ENCODE assay signal across 28 mouse cellular contexts in genomic region chr5:120074101-120074500, GRCm38 (mm10). TPM values are rescaled to one million over a fixed set of nuclear protein-coding genes. Genes with fewer than 3 reads are reported as not detected.
DNase-seq lines count a peak whose midpoint lies in the region; ATAC-seq and TF ChIP-seq lines count a peak whose summit lies in the region.
"Had no signal": no experiment of that assay in that cellular context is flagged by ENCODE, and none has a peak within 500 bp of the region (broad histone marks: within the 10 kb centered on the region; RNA-seq: fewer than 3 reads in every experiment).

No protein-coding gene starts in this region.

- no peaks in the 10 kb centered on the region; the same call in 1 of the 2 replicates for H3K4me1 ChIP-seq in lung, embryonic 14.5 days (ENCODE audit: insufficient read depth)
- no peaks in the 10 kb centered on the region for H3K4me1 ChIP-seq in neural tube, embryonic 15.5 days
- H3K4me1 ChIP-seq: intestine, embryonic 15.5 days; limb, embryonic 12.5 days; liver, embryonic 15.5 days; megakaryocyte, embryonic 14.5 days; midbrain, embryonic 12.5 days had no signal

- no peak overlapping the region for H3K4me3 ChIP-seq in lung, embryonic 14.5 days (ENCODE audit: low read depth, low read length)
- no peak overlapping the region for H3K4me3 ChIP-seq in neural tube, embryonic 15.5 days (replicated peaks)
- H3K4me3 ChIP-seq: erythroblast, embryonic 14.5 days; heart, embryonic 12.5 days; intestine, embryonic 15.5 days; limb, embryonic 12.5 days; liver, embryonic 15.5 days; lung, embryonic 15.5 days; megakaryocyte, embryonic 14.5 days; midbrain, embryonic 12.5 days had no signal

- H3K27ac ChIP-seq in lung, embryonic 14.5 days (ENCODE audit: low read depth), result no peak overlapping the region
- H3K27ac ChIP-seq in neural tube, embryonic 15.5 days (replicated peaks), result no peak overlapping the region
- H3K27ac ChIP-seq: intestine, embryonic 15.5 days; kidney, postnatal 0 days; limb, embryonic 12.5 days; liver, embryonic 15.5 days; lung, embryonic 15.5 days; midbrain, embryonic 12.5 days; stomach, postnatal 0 days had no signal

- no peak for TF ChIP-seq CTCF in lung, embryonic 14.5 days (IDR thresholded peaks at IDR 0.05; ENCODE audit: low read depth)

- H3K36me3 ChIP-seq in lung, embryonic 14.5 days (ENCODE audit: insufficient read depth), result no peaks in the 10 kb centered on the region
- no peaks in the 10 kb centered on the region for H3K36me3 ChIP-seq in neural tube, embryonic 15.5 days
- H3K36me3 ChIP-seq: heart, embryonic 12.5 days; intestine, embryonic 15.5 days; limb, embryonic 12.5 days; liver, embryonic 15.5 days; lung, embryonic 15.5 days; midbrain, embryonic 12.5 days had no signal

- H3K9ac ChIP-seq in lung, embryonic 14.5 days, result no peak overlapping the region
- H3K9ac ChIP-seq in neural tube, embryonic 15.5 days (replicated peaks), result no peak overlapping the region
- H3K9ac ChIP-seq: heart, embryonic 12.5 days; intestine, embryonic 15.5 days; limb, embryonic 12.5 days; liver, embryonic 15.5 days; lung, embryonic 15.5 days; midbrain, embryonic 12.5 days had no signal

- peak; percentile 82 for DNase-seq in heart, adult 11 months
- no peak for DNase-seq in heart, postnatal 4 days
- DNase-seq in lung, embryonic 14.5 days, result peak; percentile 47
- DNase-seq in lung, postnatal 36 days, result no peak
- DNase-seq in thymus, postnatal 25 days, result peak; percentile 9
- DNase-seq in thymus, postnatal 36 days, result no peak
- DNase-seq: adrenal gland, postnatal 14 days; cerebellum, adult 18-20 months; cerebellum, postnatal 36 days; gastrocnemius, postnatal 14 days; kidney, adult 8-10 months; kidney, postnatal 4 days; retina, postnatal 1 day; right cerebral cortex, postnatal 4 days; thymus, postnatal 14 days had no signal

- WGBS in lung, embryonic 14.5 days, result 17% methylated on average over 9 of the region's 9 CpGs
- WGBS in neural tube, embryonic 15.5 days, result 75% methylated on average over 9 of the region's 9 CpGs

- H3K4me2 ChIP-seq in lung, embryonic 14.5 days, result no peak overlapping the region
- H3K4me2 ChIP-seq in neural tube, embryonic 15.5 days, result no peak overlapping the region
- H3K4me2 ChIP-seq: heart, embryonic 12.5 days; intestine, embryonic 15.5 days; limb, embryonic 12.5 days; liver, embryonic 15.5 days; lung, embryonic 15.5 days; midbrain, embryonic 12.5 days had no signal

- no peaks in the 10 kb centered on the region for H3K27me3 ChIP-seq in lung, embryonic 14.5 days (ENCODE audit: insufficient read depth, low read length)
- no peaks in the 10 kb centered on the region for H3K27me3 ChIP-seq in neural tube, embryonic 15.5 days (replicated peaks)
- H3K27me3 ChIP-seq: intestine, embryonic 15.5 days; lung, embryonic 15.5 days; midbrain, embryonic 12.5 days had no signal

- H3K9me3 ChIP-seq in lung, embryonic 14.5 days (ENCODE audit: low read depth, low read length), result no peaks in the 10 kb centered on the region
- H3K9me3 ChIP-seq in neural tube, embryonic 15.5 days (replicated peaks), result no peaks in the 10 kb centered on the region
- H3K9me3 ChIP-seq: heart, embryonic 12.5 days; intestine, embryonic 15.5 days; limb, embryonic 12.5 days; liver, embryonic 15.5 days; lung, embryonic 15.5 days; midbrain, embryonic 12.5 days had no signal

- ATAC-seq in lung, embryonic 14.5 days (ENCODE audit: insufficient read depth), result no peak; the same call in 1 of the 2 replicates
- no peak for ATAC-seq in neural tube, embryonic 15.5 days (ENCODE audit: low FRiP score)
- ATAC-seq: CD4-positive, CD25-positive, alpha-beta regulatory T cell, adult 4 months; hindbrain, embryonic 16.5 days; intestine, embryonic 15.5 days had no signal

RNA-seq across cellular contexts. Expression of gene Rbm19, which starts 42.2 kb away (rescaled TPM):
- 10 to 100 TPM; 18.4 to 21.7 TPM for total RNA-seq in heart, postnatal 4 days (2021)
- polyA plus RNA-seq in lung, embryonic 14.5 days (2014; fragmentation: Nextera tagmentation; extraction: Ambion mirVana), result 23.0 and 26.9 TPM in 2 replicates
- 18.7 and 20.2 TPM in 2 replicates for polyA plus RNA-seq in neural tube, embryonic 15.5 days (2015; fragmentation: Nextera tagmentation; extraction: Ambion mirVana)

Comparison
In these comparisons a context has a peak if more than half of its experiments do, and no peak if none do; other contexts are left out.
1. DNase-seq: peak in heart, adult 11 months (single experiment), lung, embryonic 14.5 days (single experiment) and thymus, postnatal 25 days (single experiment); none in heart, postnatal 4 days (single experiment), lung, postnatal 36 days (single experiment) and thymus, postnatal 36 days (0 of 2).